Mouse (Mus musculus) kidney, adult 2 months (tissue): ENCODE data around the gene Chrm4.

Experiments used
- CTCF ChIP-seq: fragments of 200-500 bp; conservative IDR thresholded peaks from 2 replicates; pipeline ENCODE4 v1.5.1; 2011; ENCODE audit warnings: low read depth, mild to moderate bottlenecking, control low read depth, low read length, moderate library complexity, mixed read lengths; ENCODE audit not compliant: insufficient read depth, insufficient read length
- POLR2A ChIP-seq: fragments of 200-500 bp; IDR thresholded peaks from one replicate; pipeline ENCODE4 v1.6.1; 2011; ENCODE audit warnings: low read depth, low read length, control low read depth

GRCm38 (mm10) chr2:91930761-91931291 lies 3.8 kb downstream of the Chrm4 start:
- TF ChIP-seq POLR2A (no peak), CTCF (no peak)
